Mouse (Mus musculus): ENCODE measurements at regions not wholly inside any gene's neighbourhood (a gene's known extent, or its start where the extent isn't known, plus 50 kb on each side); places are given as distances from the start of the nearest gene placed in this dataset.
A peak's percentile ranks its signal among the peaks of the same experiment; 100 is the strongest.
"Not testable (repeated sequence)": the region's sequence is repeated elsewhere in the genome, so short reads cannot be mapped to it uniquely, and the experiment has no call there.

GRCm38 (mm10) chr6:107012938-107013511 is 213.1 kb upstream of the Crbn start:
- DNase-seq: no peak

GRCm38 (mm10) chr6:107019126-107019525 is 219.2 kb upstream of the Crbn start:
- peak; percentile 47 for DNase-seq

GRCm38 (mm10) chr6:107045177-107045576 is 245.3 kb upstream of the Crbn start:
- no peak for DNase-seq

GRCm38 (mm10) chr6:107051604-107052003 is 251.7 kb upstream of the Crbn start:
- peak; percentile 39 for DNase-seq

- no peak for DNase-seq
Observed at GRCm38 (mm10) chr6:107052180-107052579, 252.3 kb upstream of the Crbn start.

GRCm38 (mm10) chr6:107059001-107059765 is 259.3 kb upstream of the Crbn start:
- DNase-seq: no peak

GRCm38 (mm10) chr6:107062886-107063565 is 263.1 kb upstream of the Crbn start:
- DNase-seq: peak; percentile 94

- DNase-seq: peak; percentile 50
Observed at GRCm38 (mm10) chr6:107070441-107070840, 270.6 kb upstream of the Crbn start.

- no peak for DNase-seq
Observed at GRCm38 (mm10) chr6:107092600-107092999, 292.7 kb upstream of the Crbn start.

GRCm38 (mm10) chr6:107128716-107129115 is 328.8 kb upstream of the Crbn start:
- DNase-seq: no peak

- no peak for DNase-seq
Observed at GRCm38 (mm10) chr6:107167736-107168491, 361.7 kb upstream of the Lrrn1 start.

GRCm38 (mm10) chr6:107218309-107218708 is 311.3 kb upstream of the Lrrn1 start:
- DNase-seq: no peak

GRCm38 (mm10) chr6:107218721-107219120 is 310.8 kb upstream of the Lrrn1 start:
- no peak for DNase-seq

GRCm38 (mm10) chr6:107222602-107223001 is 307.0 kb upstream of the Lrrn1 start:
- no peak for DNase-seq

GRCm38 (mm10) chr6:107229843-107230242 is 299.7 kb upstream of the Lrrn1 start:
- not testable (repeated sequence) for DNase-seq

- no peak for DNase-seq
Observed at GRCm38 (mm10) chr6:107237692-107238091, 291.9 kb upstream of the Lrrn1 start.

- no peak for DNase-seq
Observed at GRCm38 (mm10) chr6:107243981-107244380, 285.6 kb upstream of the Lrrn1 start.

GRCm38 (mm10) chr6:107280348-107280747 is 249.2 kb upstream of the Lrrn1 start:
- DNase-seq: no peak

- DNase-seq: peak; percentile 68
Observed at GRCm38 (mm10) chr6:107290850-107291249, 238.7 kb upstream of the Lrrn1 start.

GRCm38 (mm10) chr6:107303676-107304369 is 225.7 kb upstream of the Lrrn1 start:
- no peak for DNase-seq

- DNase-seq: no peak
Observed at GRCm38 (mm10) chr6:107319565-107319964, 210.0 kb upstream of the Lrrn1 start.

GRCm38 (mm10) chr6:107350503-107350902 is 179.1 kb upstream of the Lrrn1 start:
- no peak for DNase-seq

GRCm38 (mm10) chr6:107375274-107375673 is 154.3 kb upstream of the Lrrn1 start:
- DNase-seq: no peak

All from cerebellum, adult 9-11 months (tissue).